Comparison of ENCODE assay signal across 12 mouse cellular contexts in the genomic region with DNA sequence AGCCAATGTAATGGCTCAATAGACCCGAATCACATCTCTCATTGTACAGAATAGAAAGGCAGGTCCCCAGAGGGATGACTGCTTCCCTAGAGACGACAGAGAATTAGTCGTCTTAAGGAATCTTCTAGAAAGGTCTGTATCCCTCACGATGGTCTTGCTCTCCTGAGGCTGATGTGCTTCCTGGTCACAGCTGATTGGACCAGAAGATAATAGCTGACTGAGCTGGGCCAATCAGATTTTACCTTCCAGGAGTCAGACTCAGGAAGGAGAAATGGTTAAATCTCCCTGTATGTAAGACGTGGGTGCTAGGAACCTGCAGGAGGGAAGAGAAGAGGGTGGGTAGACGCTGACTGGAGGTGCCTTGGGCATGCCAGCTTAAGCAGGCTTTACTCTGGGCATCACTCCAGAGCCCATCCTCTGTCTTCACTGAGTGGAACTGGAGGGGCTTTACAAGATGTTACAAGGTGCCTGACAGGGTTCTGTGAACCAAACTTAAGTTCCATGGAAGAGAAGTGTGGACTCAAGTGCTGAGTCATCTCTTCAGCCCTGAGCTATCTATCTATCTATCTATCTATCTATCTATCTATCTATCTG.
"Had no signal": no experiment of that assay in that cellular context is flagged by ENCODE, and none has a peak within 500 bp of the region (broad histone marks: within the 10 kb centered on the region; RNA-seq: fewer than 3 reads in every experiment).

No protein-coding gene starts in this region.

- H3K27ac ChIP-seq: kidney, embryonic 15.5 days; limb, embryonic 13.5 days; liver, embryonic 15.5 days had no signal

- DNase-seq: kidney, postnatal 14 days; layer of hippocampus, adult 9-11 months; layer of hippocampus, postnatal 36 days; lung, adult 2 months; lung, postnatal 36 days; right cerebral cortex, adult 18-20 months; right cerebral cortex, postnatal 25 days; thymus, postnatal 36 days had no signal

- H3K4me2 ChIP-seq: kidney, embryonic 15.5 days; limb, embryonic 13.5 days; liver, embryonic 15.5 days had no signal

- H3K36me3 ChIP-seq: kidney, embryonic 15.5 days; limb, embryonic 13.5 days; liver, embryonic 15.5 days had no signal

- H3K9ac ChIP-seq: kidney, embryonic 15.5 days; limb, embryonic 13.5 days; liver, embryonic 15.5 days had no signal

- H3K27me3 ChIP-seq: kidney, embryonic 15.5 days; limb, embryonic 13.5 days; liver, embryonic 15.5 days had no signal

- H3K9me3 ChIP-seq: kidney, embryonic 15.5 days; limb, embryonic 13.5 days; liver, embryonic 15.5 days had no signal

- H3K4me1 ChIP-seq: kidney, embryonic 15.5 days; limb, embryonic 13.5 days; liver, embryonic 15.5 days had no signal

- ATAC-seq: lung, postnatal 0 days had no signal

- H3K4me3 ChIP-seq: kidney, embryonic 15.5 days; limb, embryonic 13.5 days; liver, embryonic 15.5 days had no signal
